ENCODE assay signal across 15 mouse cellular contexts in the genomic region with DNA sequence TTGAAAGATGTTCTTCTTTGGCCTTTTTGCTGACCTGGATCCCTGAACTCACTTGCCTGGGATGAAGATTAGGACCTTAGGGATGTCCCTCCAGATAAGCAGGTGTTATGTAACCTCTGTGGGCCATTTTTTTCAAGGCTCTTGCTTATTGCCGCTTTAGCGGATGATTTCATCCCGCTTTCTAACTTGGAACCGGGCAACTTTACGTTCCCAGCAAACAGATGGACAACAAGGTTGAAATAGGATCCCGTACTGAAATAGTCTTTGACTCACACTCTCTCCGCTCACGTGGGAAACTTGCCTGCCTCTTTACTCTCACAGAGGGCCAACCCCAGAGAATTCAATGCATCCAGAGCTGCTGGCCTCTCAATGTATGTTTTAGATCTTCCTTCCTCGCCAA.
DNase-seq lines count a peak whose midpoint lies in the region; ATAC-seq and TF ChIP-seq lines count a peak whose summit lies in the region.
"Had no signal": no experiment of that assay in that cellular context is flagged by ENCODE, and none has a peak within 500 bp of the region (broad histone marks: within the 10 kb centered on the region; RNA-seq: fewer than 3 reads in every experiment).

No protein-coding gene starts in this region.

- H3K4me1 ChIP-seq in liver, adult 2 months (ENCODE audit: control insufficient read depth, insufficient read depth, low read length) = peaks cover 22% of the 10 kb centered on the region
- no peaks in the 10 kb centered on the region for H3K4me1 ChIP-seq in liver, embryonic 12.5 days
- H3K4me1 ChIP-seq: forebrain, embryonic 15.5 days; hindbrain, embryonic 15.5 days had no signal

- peak; percentile 64 for DNase-seq in gastrocnemius, adult 2 months
- DNase-seq in gastrocnemius, postnatal 36 days = no peak
- peak; percentile 86 for DNase-seq in liver, adult 2 months (ENCODE audit: extremely low read depth, low read depth, low spot score)
- DNase-seq in gastrocnemius, postnatal 25 days = peak; percentile 62
- peak; percentile 38 to 67 for DNase-seq in right cerebral cortex, postnatal 36 days (ENCODE audit: low spot score in 2 of 2)
- DNase-seq in adipocyte (ENCODE audit: low spot score) = no peak
- no peak for DNase-seq in spleen, adult 18-20 months
- DNase-seq: B cell, adult 2 months; cerebellum, adult 11 months; kidney, adult 2 months had no signal

- no peak for TF ChIP-seq POLR2A in liver, adult 2 months (IDR thresholded peaks at IDR 0.05; ENCODE audit: extremely low read depth, insufficient read depth, low read length)

- H3K9ac ChIP-seq in liver, adult 2 months (ENCODE audit: low read depth, low read length) = peak overlapping the region; percentile 48
- H3K9ac ChIP-seq in liver, embryonic 12.5 days = no peak overlapping the region
- H3K9ac ChIP-seq: forebrain, embryonic 15.5 days; hindbrain, embryonic 15.5 days had no signal

- intact Hi-C loops in gastrocnemius, adult 2 months (cut with DNase I) = no loop called here
- intact Hi-C loops in gastrocnemius, postnatal 36 days (cut with DNase I) = no loop called here

- no peak for ATAC-seq in liver, embryonic 12.5 days
- ATAC-seq: forebrain, embryonic 15.5 days; lung, postnatal 0 days had no signal

- H3K4me2 ChIP-seq in liver, embryonic 12.5 days = no peak overlapping the region
- H3K4me2 ChIP-seq: forebrain, embryonic 15.5 days; hindbrain, embryonic 15.5 days had no signal

- H3K36me3 ChIP-seq in liver, adult 2 months (ENCODE audit: control insufficient read depth, insufficient read depth, low read length) = no peaks in the 10 kb centered on the region
- H3K36me3 ChIP-seq in liver, embryonic 12.5 days = no peaks in the 10 kb centered on the region
- H3K36me3 ChIP-seq: forebrain, embryonic 15.5 days; hindbrain, embryonic 15.5 days had no signal

- 34% methylated on average over 9 of the region's 9 CpGs for WGBS in liver, adult 2 months
- WGBS in liver, embryonic 12.5 days (ENCODE audit: insufficient replicate concordance) = 67% methylated on average over 9 of the region's 9 CpGs

- no peaks in the 10 kb centered on the region for H3K27me3 ChIP-seq in liver, adult 2 months (ENCODE audit: control insufficient read depth, insufficient read depth, low read length)
- H3K27me3 ChIP-seq in liver, embryonic 12.5 days (replicated peaks) = no peaks in the 10 kb centered on the region
- H3K27me3 ChIP-seq: forebrain, embryonic 15.5 days; hindbrain, embryonic 15.5 days had no signal

- peak overlapping the region; percentile 94 for H3K27ac ChIP-seq in gastrocnemius, adult 2 months
- H3K27ac ChIP-seq in liver, adult 2 months (replicated peaks; ENCODE audit: insufficient read depth, low read depth, low read length) = peak overlapping the region; percentile 94
- H3K27ac ChIP-seq in liver, embryonic 12.5 days = no peak overlapping the region
- H3K27ac ChIP-seq: forebrain, embryonic 15.5 days; hindbrain, embryonic 15.5 days had no signal

- peak overlapping the region; percentile 40 for H3K4me3 ChIP-seq in gastrocnemius, adult 2 months
- no peak overlapping the region for H3K4me3 ChIP-seq in liver, adult 2 months (ENCODE audit: insufficient read depth, low read depth, low read length)
- H3K4me3 ChIP-seq in liver, embryonic 12.5 days = no peak overlapping the region
- H3K4me3 ChIP-seq: forebrain, embryonic 15.5 days; hindbrain, embryonic 15.5 days had no signal

- H3K9me3 ChIP-seq in liver, embryonic 12.5 days (replicated peaks) = no peaks in the 10 kb centered on the region
- H3K9me3 ChIP-seq: forebrain, embryonic 15.5 days; G1E; hindbrain, embryonic 15.5 days had no signal

- no peak for TF ChIP-seq CTCF in gastrocnemius, adult 2 months (IDR thresholded peaks at IDR 0.05)
- no peak for TF ChIP-seq CTCF in liver, adult 2 months (IDR thresholded peaks at IDR 0.05; ENCODE audit: low read depth, low read length)

- 0 out of 2 replicates have a peak, but pooled peaks cover 4% of the 10 kb centered on the region for H3K79me2 ChIP-seq in liver, adult 2 months (ENCODE audit: control insufficient read depth, insufficient read depth, low read length)

Comparison
In these comparisons a context has a peak if more than half of its experiments do, and no peak if none do; other contexts are left out.
1. DNase-seq: peak in gastrocnemius, adult 2 months (single experiment), liver, adult 2 months (single experiment), gastrocnemius, postnatal 25 days (single experiment) and right cerebral cortex, postnatal 36 days (2 of 2); none in gastrocnemius, postnatal 36 days (0 of 2), adipocyte (single experiment) and spleen, adult 18-20 months (0 of 2).